Mouse (Mus musculus): ENCODE measurements around the gene Metap1.

DNA sequence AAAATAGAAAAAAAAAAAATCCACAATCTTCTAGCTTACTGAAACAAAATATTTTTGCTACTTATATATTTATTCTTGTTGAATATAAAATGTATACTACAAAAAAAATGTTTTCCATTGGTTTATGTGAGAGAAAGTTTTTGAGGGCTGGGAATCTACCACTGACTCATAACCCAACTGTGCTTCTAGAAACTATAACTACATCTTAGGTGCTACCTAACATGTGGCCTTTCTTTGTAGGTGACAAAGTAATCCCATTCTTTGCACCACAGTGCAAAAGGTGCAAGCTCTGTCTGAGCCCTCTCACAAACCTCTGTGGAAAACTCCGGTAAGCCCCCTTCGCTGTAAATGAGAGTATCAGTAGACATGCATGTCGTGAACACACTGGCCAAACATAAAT is 68.9 kb downstream of the Metap1 start:
- TF ChIP-seq POLR2A (IDR thresholded peaks at IDR 0.05; ENCODE audit: control insufficient read depth in 1 of 2, insufficient read depth in 1 of 2, low read depth in 1 of 2, low read length in 2 of 2, poor library complexity in 1 of 2) (no peak), CTCF (IDR thresholded peaks at IDR 0.05 in 2 of 3, conservative IDR thresholded peaks at IDR 0.05 in 1 of 3; ENCODE audit: control insufficient read depth in 1 of 3, insufficient read depth in 1 of 3, low read depth in 2 of 3, low read length in 3 of 3, poor library complexity in 1 of 3, severe bottlenecking in 1 of 3) (no peak), JUND (IDR thresholded peaks at IDR 0.05; ENCODE audit: low read depth, low read length) (no peak), SMC3 (IDR thresholded peaks at IDR 0.05; ENCODE audit: low read depth, low read length) (no peak), EP300 (IDR thresholded peaks at IDR 0.05; ENCODE audit: low read depth in 1 of 2, low read length in 2 of 2) (no peak), SIN3A (IDR thresholded peaks at IDR 0.05; ENCODE audit: low read length) (no peak), MAZ (IDR thresholded peaks at IDR 0.05; ENCODE audit: low read depth, low read length) (no peak), RCOR1 (IDR thresholded peaks at IDR 0.05; ENCODE audit: low read depth, low read length) (no peak), KAT2A (conservative IDR thresholded peaks at IDR 0.05; ENCODE audit: low read depth, low read length) (no peak), MAX (IDR thresholded peaks at IDR 0.05; ENCODE audit: low read length) (no peak), CHD2 (IDR thresholded peaks at IDR 0.05; ENCODE audit: low read length) (no peak), ELF1 (IDR thresholded peaks at IDR 0.05; ENCODE audit: low read depth, low read length) (no peak), BHLHE40 (IDR thresholded peaks at IDR 0.05; ENCODE audit: borderline replicate concordance, low read depth, low read length) (no peak), GATA1 (IDR thresholded peaks at IDR 0.05; ENCODE audit: low read depth, low read length) (no peak)

All from MEL (cell line).